Mouse (Mus musculus) frontal cortex, adult (tissue): ENCODE measurements around the gene Bcar3.

Source experiments
- ATAC-seq: cut with Nextera tagmentation; 2 replicates; pipeline ENCODE4 v1.9.2; 2017; ENCODE audit warnings: mild to moderate bottlenecking, moderate library complexity, mixed read lengths; ENCODE audit not compliant: low TSS enrichment

Gene Bcar3

GRCm38 (mm10) chr3:122419610-122420409 is 125.9 kb downstream of the Bcar3 start:
- peak; percentile 88 for ATAC-seq

GRCm38 (mm10) chr3:122420410-122420774 is 126.5 kb downstream of the Bcar3 start:
- peak; percentile 31; the same call in 1 of the 2 replicates for ATAC-seq

GRCm38 (mm10) chr3:122421042-122421702 is 127.2 kb downstream of the Bcar3 start:
- ATAC-seq, result no peak

- ATAC-seq, result no peak
Measured at GRCm38 (mm10) chr3:122421802-122422201, 127.9 kb downstream of the Bcar3 start.

- ATAC-seq, result no peak
Measured at GRCm38 (mm10) chr3:122422276-122422675, 128.3 kb downstream of the Bcar3 start.

- no peak for ATAC-seq
Measured at GRCm38 (mm10) chr3:122423643-122424042, 129.7 kb downstream of the Bcar3 start.

GRCm38 (mm10) chr3:122428325-122428821 is 134.4 kb downstream of the Bcar3 start:
- ATAC-seq, result no peak

GRCm38 (mm10) chr3:122430780-122431497 is 137.0 kb downstream of the Bcar3 start:
- no peak for ATAC-seq

GRCm38 (mm10) chr3:122432811-122433406 is 139.0 kb downstream of the Bcar3 start:
- ATAC-seq, result no peak

- no peak for ATAC-seq
Measured at GRCm38 (mm10) chr3:122433975-122434626, 140.2 kb downstream of the Bcar3 start.

GRCm38 (mm10) chr3:122434983-122435935 is 141.3 kb downstream of the Bcar3 start:
- no peak for ATAC-seq

GRCm38 (mm10) chr3:122438143-122438825 is 144.3 kb downstream of the Bcar3 start:
- no peak for ATAC-seq

- ATAC-seq, result no peak
Measured at GRCm38 (mm10) chr3:122445696-122446095, 151.8 kb downstream of the Bcar3 start.

GRCm38 (mm10) chr3:122446678-122447077 is 152.7 kb downstream of the Bcar3 start:
- ATAC-seq, result no peak

- ATAC-seq, result 0 out of 2 replicates have a peak, but pooled peaks have one; percentile 38
Measured at GRCm38 (mm10) chr3:122448196-122448595, 154.3 kb downstream of the Bcar3 start.

- no peak for ATAC-seq
Measured at GRCm38 (mm10) chr3:122450041-122450440, 156.1 kb downstream of the Bcar3 start.

- ATAC-seq, result no peak
Measured at GRCm38 (mm10) chr3:122453875-122454274, 159.9 kb downstream of the Bcar3 start.

- ATAC-seq, result no peak
Measured at GRCm38 (mm10) chr3:122456156-122456555, 162.2 kb downstream of the Bcar3 start.

- ATAC-seq, result no peak
Measured at GRCm38 (mm10) chr3:122456807-122457206, 162.9 kb downstream of the Bcar3 start.

GRCm38 (mm10) chr3:122457723-122458122 is 163.8 kb downstream of the Bcar3 start:
- ATAC-seq, result no peak
